Mouse (Mus musculus) natural killer cell, adult 2 months (primary cell): ENCODE measurements around the gene Dclre1b.
"Not testable (repeated sequence)": the region's sequence is repeated elsewhere in the genome, so short reads cannot be mapped to it uniquely, and the experiment has no call there.

ENCODE experiments used
- DNase-seq, 2 experiments: peaks; one replicate each; pipeline ENCODE4 v3.0.0; 2022; ENCODE audit warnings: low spot score in 2 of 2

Dclre1b gene

GRCm38 (mm10) chr3:103808891-103809798 is at the start of gene Dclre1b, which contains the start of the genes Ap4b1 and Gm43064:
Gene Dclre1b (minus strand): TSS chr3:103809444.
Gene Ap4b1 (plus strand): TSS chr3:103809520.
Gene Gm43064 (plus strand): TSS chr3:103809573.
- peak; percentile 82 to 88 for DNase-seq

DNA sequence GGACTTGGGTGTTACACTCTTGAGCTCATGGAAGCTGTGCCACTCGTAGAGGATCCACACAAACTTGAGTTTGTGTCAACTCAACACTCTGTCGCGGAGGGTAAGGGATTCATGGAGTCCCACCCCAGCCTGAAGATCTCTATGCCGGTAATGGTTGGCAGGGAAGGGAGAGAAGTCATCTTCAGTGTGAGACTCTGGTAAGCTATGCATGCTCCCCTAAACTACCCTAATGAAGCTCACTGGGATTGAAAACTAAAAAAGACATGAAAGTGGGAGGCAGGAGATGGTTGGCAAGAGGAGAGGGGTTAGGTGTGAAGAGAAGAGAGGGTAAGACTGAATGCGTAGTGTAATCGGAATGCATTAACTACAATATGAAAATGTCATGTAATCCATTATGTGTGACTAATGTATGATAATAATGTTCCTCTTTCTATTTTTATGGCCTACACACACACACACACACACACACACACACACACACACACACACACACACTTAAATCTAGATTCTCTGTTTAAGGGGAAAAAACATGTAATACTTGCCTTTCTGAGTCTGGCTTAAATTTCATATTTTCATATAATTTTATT is 48.8 kb upstream of the Dclre1b start:
- no peak for DNase-seq

DNA sequence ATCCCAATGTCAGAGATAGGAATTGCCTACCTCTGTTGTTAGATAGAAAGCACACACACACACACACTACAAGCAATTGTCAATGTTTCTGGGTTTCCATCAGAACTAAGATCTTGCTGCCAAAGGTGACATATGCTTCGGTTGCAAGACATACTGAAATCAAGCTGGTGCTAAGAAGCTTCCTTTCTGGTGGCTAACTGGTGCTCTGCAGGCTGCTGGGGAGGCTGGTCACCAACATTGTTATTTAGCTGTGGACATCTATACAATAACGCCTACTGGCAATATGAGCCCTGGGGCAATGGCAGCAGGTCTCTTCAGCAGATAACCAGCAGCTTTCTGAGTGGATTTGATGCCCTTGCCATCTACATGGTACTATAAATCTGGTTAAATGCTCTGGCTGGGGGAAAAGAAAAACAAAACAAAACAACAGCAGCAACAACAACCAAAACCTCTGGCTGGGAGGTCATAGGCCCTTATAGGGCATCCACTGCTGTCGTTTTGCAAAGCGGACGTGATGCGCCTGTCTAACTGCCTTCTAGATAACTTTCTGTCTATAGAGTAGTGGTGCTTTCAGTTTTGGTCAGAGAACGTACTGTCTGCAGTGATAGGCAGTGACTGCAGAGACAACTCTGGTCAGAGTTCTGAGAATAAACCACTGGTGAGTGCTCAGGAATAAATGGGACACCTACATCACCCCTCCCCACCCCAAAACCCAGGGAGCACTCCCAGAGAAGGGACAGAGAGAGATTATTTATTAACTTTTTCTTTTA is 48.0 kb upstream of the Dclre1b start:
- DNase-seq = peak; percentile 59 to 72

GRCm38 (mm10) chr3:103853804-103854203 is 44.6 kb upstream of the Dclre1b start:
- DNase-seq = no peak

DNA sequence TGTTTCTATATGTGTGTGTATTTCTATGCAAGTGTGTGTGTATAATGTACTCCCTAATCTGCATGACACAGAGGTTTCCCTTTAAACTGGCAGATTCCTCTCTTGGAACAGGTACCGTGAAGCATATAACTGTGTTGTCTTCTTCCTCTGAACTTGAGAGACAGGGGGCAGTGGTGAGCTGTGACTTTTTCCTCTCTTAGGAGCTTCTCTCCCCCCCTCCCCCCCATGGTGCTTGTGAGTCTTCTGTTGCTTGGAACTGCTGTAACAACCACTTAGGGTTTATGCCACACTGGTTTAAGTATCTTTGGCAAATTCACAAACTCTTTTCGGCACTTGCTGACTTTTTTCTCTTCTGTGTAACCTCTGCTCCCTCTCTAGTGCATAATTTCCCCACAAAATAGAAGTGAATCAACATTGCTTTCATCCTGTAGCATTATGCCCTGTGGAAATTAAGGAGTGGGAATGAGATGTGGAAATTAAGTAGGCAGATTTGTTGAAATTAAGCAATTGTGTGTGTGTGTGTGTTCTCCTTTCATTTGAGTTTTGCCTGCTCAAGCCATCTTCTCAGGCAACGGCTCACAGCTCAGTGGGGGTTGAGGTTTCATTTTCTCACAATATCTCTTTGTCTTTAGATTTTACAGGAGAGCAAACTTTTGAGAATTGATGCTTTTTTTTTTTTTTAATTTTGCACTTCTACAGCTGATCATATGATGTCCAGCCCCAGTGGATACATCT is 43.5 kb upstream of the Dclre1b start:
- peak; percentile 71 to 81 for DNase-seq

GRCm38 (mm10) chr3:103851882-103852281 is 42.6 kb upstream of the Dclre1b start:
- no peak for DNase-seq

- DNase-seq = no peak
These were observed 42.2 kb upstream of the Dclre1b start for GRCm38 (mm10) chr3:103851481-103851880.

DNA sequence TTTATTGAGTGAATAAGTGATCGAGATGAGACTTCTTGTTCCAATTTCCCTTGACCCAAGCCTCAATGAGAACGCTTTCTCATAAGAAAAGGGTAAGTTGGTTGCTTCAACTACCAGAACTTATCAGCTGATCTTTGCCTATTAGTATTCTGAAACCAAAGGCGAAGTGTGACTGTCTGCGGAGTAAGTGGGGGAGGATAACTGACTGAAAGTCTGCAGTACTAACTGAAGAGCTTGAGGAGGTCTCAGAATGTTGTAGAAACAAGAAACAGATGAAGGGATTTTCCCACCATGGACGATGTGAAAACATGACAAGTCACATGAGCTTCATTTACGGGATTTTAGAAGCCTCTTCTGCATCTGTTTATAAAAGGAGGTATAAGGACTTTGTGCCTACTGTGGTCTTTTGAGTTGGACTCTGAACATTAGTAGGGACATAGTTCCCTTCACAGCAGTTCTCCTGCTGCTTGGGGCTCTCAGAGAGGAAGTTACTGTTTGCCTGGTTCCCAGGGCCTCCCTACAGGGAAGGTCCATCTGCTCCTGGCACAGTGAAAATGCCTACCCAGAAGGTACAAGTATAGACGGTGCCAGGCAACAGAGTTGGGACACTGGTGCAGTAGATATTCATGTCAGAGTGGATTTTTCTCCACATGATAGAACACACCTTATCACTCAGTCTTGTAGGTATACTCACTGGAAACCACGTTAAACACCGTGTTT is 41.6 kb upstream of the Dclre1b start:
- DNase-seq = no peak

DNA sequence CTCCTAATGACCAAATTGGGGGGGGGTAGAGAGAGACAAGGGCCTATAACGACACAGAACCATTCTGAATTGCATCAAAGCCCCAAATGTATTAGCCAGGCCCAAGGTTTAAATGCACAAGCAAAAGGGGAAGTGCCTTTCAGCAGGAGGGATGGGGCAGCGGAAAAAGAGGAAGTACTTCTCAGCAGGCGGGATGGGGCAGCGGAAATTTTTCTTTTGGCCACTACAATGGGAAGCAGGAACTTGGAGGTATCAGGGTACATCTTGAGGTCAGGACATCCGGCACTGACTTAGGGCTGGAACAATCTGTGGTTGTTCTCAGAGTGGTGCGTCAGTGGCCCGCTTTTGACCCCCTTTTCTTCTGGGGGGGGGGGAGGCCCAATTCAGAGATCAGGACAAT is 31.7 kb upstream of the Dclre1b start:
- DNase-seq = peak in 1 of 2 experiments; percentile 36

DNA sequence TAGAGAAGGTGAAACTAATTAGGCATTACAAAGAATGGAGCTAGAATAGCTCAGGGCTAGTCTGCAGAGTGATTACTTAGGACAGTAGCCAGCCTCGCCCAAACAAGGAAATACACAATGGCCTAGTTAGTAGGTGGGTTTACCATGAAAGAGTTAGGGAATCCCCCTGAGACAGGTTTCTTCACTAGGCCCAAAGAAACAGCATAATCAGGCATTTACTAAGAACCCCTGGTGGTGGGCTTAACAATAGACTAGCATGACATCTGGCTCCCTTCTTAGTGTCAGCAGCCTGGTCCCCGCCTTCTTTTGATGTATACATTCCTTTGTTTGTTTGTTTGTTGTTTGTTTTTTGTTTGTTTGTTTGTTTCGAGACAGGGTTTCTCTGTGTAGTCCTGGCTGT is 31.0 kb upstream of the Dclre1b start:
- DNase-seq = not testable (repeated sequence)

DNA sequence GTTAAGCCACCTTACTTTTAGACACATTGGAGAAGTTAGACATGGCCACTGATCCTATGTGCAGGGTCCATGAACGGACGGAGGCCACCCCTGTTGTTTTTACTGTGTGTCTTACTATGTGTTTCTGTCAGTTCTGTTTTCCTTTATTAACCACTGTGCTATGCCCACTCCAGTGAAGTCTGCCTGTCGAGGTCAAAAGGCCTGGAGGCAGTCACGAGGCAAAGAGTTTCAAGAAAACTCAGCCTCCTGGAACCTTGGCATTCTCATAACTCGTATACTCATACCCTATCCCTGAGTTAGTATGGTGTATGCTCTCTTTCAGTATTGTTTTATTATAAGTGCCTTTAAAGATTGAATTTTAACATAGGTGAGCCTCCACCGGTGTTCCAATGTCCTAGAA is 30.5 kb upstream of the Dclre1b start:
- DNase-seq = no peak

GRCm38 (mm10) chr3:103836453-103836852 is 27.2 kb upstream of the Dclre1b start:
- DNase-seq = no peak

GRCm38 (mm10) chr3:103835951-103836310 is 26.7 kb upstream of the Dclre1b start:
- DNase-seq = no peak

- DNase-seq = no peak
These were observed 26.2 kb upstream of the Dclre1b start for GRCm38 (mm10) chr3:103835272-103835950.

- DNase-seq = no peak
These were observed 24.8 kb upstream of the Dclre1b start for GRCm38 (mm10) chr3:103834001-103834400.

DNA sequence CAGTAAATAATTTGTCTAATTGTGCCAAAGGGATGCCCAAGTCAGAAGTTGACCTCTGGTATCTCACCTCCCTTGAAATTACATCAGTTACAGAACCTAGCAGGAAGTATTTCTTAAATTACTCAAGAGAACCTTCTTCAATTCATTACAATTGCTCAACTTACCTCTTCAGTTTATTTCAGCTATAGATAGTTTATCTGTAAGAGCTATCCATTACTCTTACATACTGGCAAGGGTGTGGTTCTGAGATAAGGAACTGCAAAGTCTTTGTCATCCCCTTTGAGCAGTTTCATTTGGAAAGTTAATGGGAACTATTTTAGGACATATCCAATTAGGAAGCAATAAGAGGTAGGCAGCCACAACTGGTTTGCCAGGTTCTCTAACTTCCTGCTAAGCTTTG is 23.2 kb upstream of the Dclre1b start, which contains the start of gene Bcl2l15:
Gene Bcl2l15 (plus strand): TSS at position 176 of the 400 bp plus-strand sequence.
- no peak for DNase-seq

DNA sequence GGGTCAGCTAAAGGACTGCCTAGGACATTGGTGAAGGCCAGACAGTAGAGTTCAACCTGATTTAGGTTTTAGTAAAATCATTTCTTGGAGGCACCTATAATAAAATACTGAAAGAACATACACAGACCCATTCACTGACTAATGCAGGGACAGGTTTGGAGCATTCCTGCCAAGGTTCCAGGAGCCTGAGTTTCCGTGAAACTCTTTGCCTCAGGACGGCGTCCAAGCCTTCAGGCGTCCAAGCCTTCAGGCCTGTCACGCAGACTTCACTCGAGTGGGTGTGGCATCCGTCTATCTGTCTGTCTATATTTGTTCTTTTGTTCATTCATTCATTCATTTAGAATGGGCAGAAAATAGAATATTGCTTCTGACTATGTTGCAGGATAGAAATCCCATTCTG is 21.9 kb upstream of the Dclre1b start:
- DNase-seq = no peak

- peak in 1 of 2 experiments; percentile 18 for DNase-seq
These were observed 21.4 kb upstream of the Dclre1b start for GRCm38 (mm10) chr3:103830681-103831080.

DNA sequence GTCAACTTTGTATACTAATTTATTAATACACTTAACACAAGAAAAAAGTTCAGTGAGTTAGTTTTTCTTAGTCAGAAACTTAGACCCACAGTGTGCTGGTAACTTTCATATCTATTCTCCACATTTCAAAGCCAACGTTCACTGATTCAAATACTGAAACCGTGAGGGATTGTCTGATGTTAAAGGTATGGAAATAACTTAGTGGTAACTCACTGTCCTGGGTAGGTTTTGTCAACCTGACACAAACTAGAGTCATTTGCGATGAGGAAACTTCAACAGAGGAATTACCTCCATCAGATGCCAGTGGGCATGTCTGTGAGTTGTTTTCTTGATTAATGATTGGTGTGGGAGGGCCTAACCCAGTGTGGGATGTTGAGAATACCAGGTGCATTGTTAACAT is 19.8 kb upstream of the Dclre1b start:
- DNase-seq = no peak

DNA sequence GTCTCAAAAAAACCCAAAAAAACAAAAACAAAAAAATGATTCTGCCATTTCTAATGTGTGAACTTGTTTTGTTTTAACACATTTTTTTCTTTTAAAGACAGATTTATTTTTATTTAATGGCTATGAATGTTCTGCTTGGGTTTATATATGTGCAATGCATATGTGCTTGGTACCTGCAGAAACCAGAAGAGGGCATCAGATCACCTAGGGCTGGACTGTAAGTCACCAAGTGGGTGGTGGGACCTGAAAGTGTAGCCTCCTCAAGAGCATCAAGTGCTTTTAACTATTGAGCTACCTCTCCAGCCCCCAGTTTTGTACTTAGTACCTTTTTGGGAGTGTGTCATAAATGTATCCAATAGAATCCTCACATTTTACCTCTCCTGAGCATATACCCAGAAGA is 18.3 kb upstream of the Dclre1b start:
- DNase-seq = no peak
